Mouse (Mus musculus) spleen, adult 2 months (tissue): ENCODE results near the gene Rbpj. TPM values are rescaled to one million over a fixed set of nuclear protein-coding genes. Genes with fewer than 3 reads are reported as not detected.
A peak's percentile ranks its signal among the peaks of the same experiment; 100 is the strongest.

Source experiments
- DNase-seq, 2 experiments: peaks; one replicate each; pipeline versions ENCODE4 v3.0.0 to v3.0.0-alpha.2; 2012 to 2021; ENCODE audit warnings: low spot score in 2 of 2, low read depth in 1 of 2
- H3K27ac ChIP-seq: fragments of 200-500 bp; 2 replicates; pipeline ENCODE4 v1.5.1; 2012; ENCODE audit warnings: low read length, inconsistent platforms; ENCODE audit not compliant: insufficient read depth
- H3K27me3 ChIP-seq: fragments of 200-500 bp; 2 replicates; pipeline ENCODE4 v1.6.1; 2012; ENCODE audit warnings: mild to moderate bottlenecking, moderate library complexity, low read length, inconsistent platforms; ENCODE audit not compliant: control insufficient read depth, insufficient read depth
- H3K36me3 ChIP-seq: fragments of 200-500 bp; 2 replicates; pipeline ENCODE4 v1.6.1; 2012; ENCODE audit warnings: mild to moderate bottlenecking, low read length, inconsistent platforms; ENCODE audit not compliant: control insufficient read depth, insufficient read depth
- H3K4me1 ChIP-seq: fragments of 200-500 bp; 2 replicates; pipeline ENCODE4 v1.6.1; 2011; ENCODE audit warnings: inconsistent platforms; ENCODE audit not compliant: control insufficient read depth, insufficient read depth, insufficient read length
- H3K4me3 ChIP-seq: fragments of 200-500 bp; 2 replicates; pipeline ENCODE4 v1.5.1; 2011; ENCODE audit warnings: mild to moderate bottlenecking, inconsistent platforms; ENCODE audit not compliant: insufficient read depth, insufficient read length; ENCODE audit errors: extremely low read depth
- CTCF ChIP-seq: fragments of 200-500 bp; IDR thresholded peaks from 2 replicates; pipeline ENCODE4 v1.5.1; 2011; ENCODE audit warnings: mild to moderate bottlenecking, inconsistent platforms; ENCODE audit not compliant: insufficient read depth, insufficient read length, insufficient replicate concordance; ENCODE audit errors: extremely low read depth
- POLR2A ChIP-seq: fragments of 200-500 bp; IDR thresholded peaks from 2 replicates; pipeline ENCODE4 v1.6.1; 2011; ENCODE audit warnings: low read depth, low read length, inconsistent platforms
- WGBS: fragments of 180-500 bp; shearing (Covaris S2); methylation state at CpG from one replicate; pipeline ENCODE4 v1.1.7; 2018; 5-methylcytosine and 5-hydroxymethylcytosine counted together
- polyA plus RNA-seq: library from polyadenylated mRNA; depleted of rRNA; stranded (reverse); fragments of >200 nt; gene quantifications from 2 replicates; pipeline ENCODE4 v1.2.3, GENCODE M21; 2012

The Rbpj gene
- polyA plus RNA-seq, 1 experiment, result 8.2 TPM

- 85% methylated on average over 2 of the region's 2 CpGs for WGBS
- Histone ChIP-seq H3K36me3 (no peaks in the 10 kb centered on the region), H3K27me3 (no peaks in the 10 kb centered on the region), H3K4me3 (no peak overlapping the region), H3K27ac (no peak overlapping the region), H3K4me1 (no peaks in the 10 kb centered on the region)
- DNase-seq, result no peak
- TF ChIP-seq POLR2A, result no peak
- TF ChIP-seq CTCF, result no peak
These were observed 15.1 kb downstream of the Rbpj start for GRCm38 (mm10) chr5:53481021-53481420.

- no peak overlapping the region for H3K27ac ChIP-seq
- no peaks in the 10 kb centered on the region for H3K36me3 ChIP-seq
- H3K4me1 ChIP-seq, result no peaks in the 10 kb centered on the region
- no peak for DNase-seq
- no peak overlapping the region for H3K4me3 ChIP-seq
- 76% methylated on average over 6 of the region's 6 CpGs for WGBS
- no peaks in the 10 kb centered on the region for H3K27me3 ChIP-seq
- TF ChIP-seq CTCF (no peak), POLR2A (no peak)
These were observed 19.2 kb downstream of the Rbpj start for GRCm38 (mm10) chr5:53485069-53485628.

- no peak overlapping the region for H3K27ac ChIP-seq
- peaks cover 4% of the 10 kb centered on the region; the same call in 1 of the 2 replicates for H3K4me1 ChIP-seq
- H3K27me3 ChIP-seq, result no peaks in the 10 kb centered on the region
- H3K36me3 ChIP-seq, result no peaks in the 10 kb centered on the region
- DNase-seq, result no peak
- WGBS, result 81% methylated on average over 9 of the region's 9 CpGs
- H3K4me3 ChIP-seq, result no peak overlapping the region
- TF ChIP-seq POLR2A, result no peak
- TF ChIP-seq CTCF, result no peak
These were observed 20.1 kb downstream of the Rbpj start for GRCm38 (mm10) chr5:53485934-53486475.

GRCm38 (mm10) chr5:53486966-53487592 lies 21.1 kb downstream of the Rbpj start:
- no peak for DNase-seq
- Histone ChIP-seq H3K4me3 (no peak overlapping the region), H3K27me3 (no peaks in the 10 kb centered on the region), H3K27ac (no peak overlapping the region), H3K36me3 (no peaks in the 10 kb centered on the region), H3K4me1 (peaks cover 4% of the 10 kb centered on the region; the same call in 1 of the 2 replicates)
- TF ChIP-seq POLR2A (no peak), CTCF (no peak)
- WGBS, result 83% methylated on average over 11 of the region's 11 CpGs

- TF ChIP-seq POLR2A (no peak), CTCF (no peak)
- H3K4me3 ChIP-seq, result no peak overlapping the region
- no peaks in the 10 kb centered on the region for H3K36me3 ChIP-seq
- DNase-seq, result peak; percentile 4 to 5
- 11% methylated on average over 5 of the region's 5 CpGs for WGBS
- no peak overlapping the region for H3K27ac ChIP-seq
- H3K4me1 ChIP-seq, result peaks cover 4% of the 10 kb centered on the region; the same call in 1 of the 2 replicates
- H3K27me3 ChIP-seq, result no peaks in the 10 kb centered on the region
These were observed 24.7 kb downstream of the Rbpj start for GRCm38 (mm10) chr5:53490697-53491099.

- H3K27me3 ChIP-seq, result no peaks in the 10 kb centered on the region
- H3K4me3 ChIP-seq, result no peak overlapping the region
- no peak for DNase-seq
- H3K4me1 ChIP-seq, result peaks cover 4% of the 10 kb centered on the region; the same call in 1 of the 2 replicates
- H3K27ac ChIP-seq, result no peak overlapping the region
- WGBS, result 81% methylated on average over 6 of the region's 6 CpGs
- no peak for TF ChIP-seq POLR2A
- no peak for TF ChIP-seq CTCF
- no peaks in the 10 kb centered on the region for H3K36me3 ChIP-seq
These were observed 27.8 kb downstream of the Rbpj start for GRCm38 (mm10) chr5:53493756-53494155.

- DNase-seq, result no peak
- H3K4me3 ChIP-seq, result no peak overlapping the region
- no peaks in the 10 kb centered on the region for H3K36me3 ChIP-seq
- no peaks in the 10 kb centered on the region for H3K27me3 ChIP-seq
- peaks cover 4% of the 10 kb centered on the region; the same call in 1 of the 2 replicates for H3K4me1 ChIP-seq
- H3K27ac ChIP-seq, result no peak overlapping the region
- TF ChIP-seq CTCF (no peak), POLR2A (no peak)
- 92% methylated on average over 17 of the region's 17 CpGs for WGBS
These were observed 28.7 kb downstream of the Rbpj start for GRCm38 (mm10) chr5:53494536-53495159.
